Mouse (Mus musculus) liver, embryonic 14.5 days (tissue): ENCODE measurements around the gene Morc1. TPM values are rescaled to one million over a fixed set of nuclear protein-coding genes. Genes with fewer than 3 reads are reported as not detected.

ENCODE experiments used
- ATAC-seq: fragments of 200-750 bp; cut with Nextera tagmentation; 2 replicates; pipeline ENCODE4 v1.8.0; 2017; ENCODE audit warnings: moderate number of reproducible peaks, mild to moderate bottlenecking, moderate library complexity; ENCODE audit not compliant: insufficient read depth
- DNase-seq, 3 experiments: peaks; one replicate each; pipeline ENCODE4 v3.0.0-alpha.2; 2012 to 2013; ENCODE audit warnings: low read depth in 3 of 3, low spot score in 3 of 3
- H3K27ac ChIP-seq: fragments of 300-500 bp; sonication (generic); 2 replicates; pipeline ENCODE4 v1.5.1; 2014; ENCODE audit warnings: moderate library complexity, mild to moderate bottlenecking, control low read depth, inconsistent platforms
- H3K27me3 ChIP-seq: fragments of 300-500 bp; sonication (generic); 2 replicates; pipeline ENCODE4 v1.6.1; 2014; ENCODE audit warnings: mild to moderate bottlenecking, low read length, moderate library complexity; ENCODE audit not compliant: control insufficient read depth, insufficient read depth
- H3K36me3 ChIP-seq: fragments of 300-500 bp; sonication (generic); replicated peaks from 2 replicates; pipeline ENCODE4 v1.6.1; 2014; ENCODE audit warnings: low read depth; ENCODE audit not compliant: control insufficient read depth, insufficient read depth
- H3K4me1 ChIP-seq, 2 experiments: fragments of 200-500 bp in 1 of 2; fragments of 300-500 bp in 1 of 2; sonication (generic) in 1 of 2; replicated peaks; 2 replicates each; pipeline ENCODE4 v1.6.1; 2012 to 2014; ENCODE audit warnings: antibody characterized with exemption in 1 of 2, inconsistent platforms in 1 of 2, low read length in 1 of 2; ENCODE audit not compliant: control insufficient read depth in 2 of 2, insufficient read depth in 2 of 2
- H3K4me2 ChIP-seq: fragments of 300-500 bp; sonication (generic); 2 replicates; pipeline ENCODE4 v1.6.1; 2014; ENCODE audit warnings: low read depth, mild to moderate bottlenecking, control low read depth, moderate library complexity
- H3K4me3 ChIP-seq, 2 experiments: fragments of 200-500 bp in 1 of 2; fragments of 300-500 bp in 1 of 2; sonication (generic) in 1 of 2; 2 replicates each; pipeline ENCODE4 v1.5.1; 2012 to 2014; ENCODE audit warnings: low read depth in 2 of 2, low read length in 2 of 2, mild to moderate bottlenecking in 2 of 2, control low read depth in 1 of 2, inconsistent platforms in 1 of 2, moderate library complexity in 1 of 2; ENCODE audit not compliant: insufficient read depth in 1 of 2
- H3K9ac ChIP-seq: fragments of 300-500 bp; sonication (generic); replicated peaks from 2 replicates; pipeline ENCODE4 v1.6.1; 2014; ENCODE audit warnings: mild to moderate bottlenecking, control low read depth, moderate library complexity
- H3K9me3 ChIP-seq: fragments of 300-500 bp; sonication (generic); 2 replicates; pipeline ENCODE4 v1.6.1; 2016; ENCODE audit warnings: low read length, mixed read lengths; ENCODE audit not compliant: control insufficient read depth
- CTCF ChIP-seq: IDR thresholded peaks from 2 replicates; pipeline ENCODE4 v1.5.1; 2016; ENCODE audit warnings: antibody characterized with exemption, low read depth, control low read depth
- EP300 ChIP-seq: IDR thresholded peaks from 2 replicates; pipeline ENCODE4 v1.6.1; 2016; ENCODE audit warnings: antibody characterized with exemption, low read depth
- WGBS: fragments of 180-500 bp; shearing (Covaris S2); extraction: QIAGEN DNeasy Blood & Tissue Kit; methylation state at CpG from one replicate; pipeline ENCODE4 v1.1.7; 2014; ENCODE audit not compliant: insufficient replicate concordance; 5-methylcytosine and 5-hydroxymethylcytosine counted together
- polyA plus RNA-seq, 2 experiments: library from polyadenylated mRNA; depleted of rRNA in 1 of 2; stranded (reverse) in 1 of 2; unstranded in 1 of 2; fragments of >200 nt; fragmentation: Nextera tagmentation in 1 of 2; extraction: Ambion mirVana in 1 of 2; gene quantifications; 2 replicates each; pipeline versions ENCODE4 v1.2.1 to v1.2.3; 2012 to 2014

Morc1 gene
- polyA plus RNA-seq, 2 experiments = not detected

- Histone ChIP-seq H3K27ac (no peak overlapping the region), H3K4me1 (no peaks in the 10 kb centered on the region), H3K4me2 (no peak overlapping the region), H3K4me3 (no peak overlapping the region), H3K27me3 (no peaks in the 10 kb centered on the region), H3K36me3 (no peaks in the 10 kb centered on the region), H3K9me3 (no peaks in the 10 kb centered on the region), H3K9ac (no peak overlapping the region)
- 60% methylated on average over 2 of the region's 2 CpGs for WGBS
- no peak for TF ChIP-seq CTCF
- TF ChIP-seq EP300 = no peak
- ATAC-seq (no peak), DNase-seq (no peak)
Measured at GRCm38 (mm10) chr16:48676205-48676604, 245.2 kb downstream of the Morc1 start.

- TF ChIP-seq EP300 (no peak), CTCF (no peak)
- H3K27me3 ChIP-seq = no peaks in the 10 kb centered on the region
- H3K4me1 ChIP-seq = no peaks in the 10 kb centered on the region
- ATAC-seq (no peak), DNase-seq (no peak)
- H3K9me3 ChIP-seq = no peaks in the 10 kb centered on the region
- H3K9ac ChIP-seq = no peak overlapping the region
- H3K4me3 ChIP-seq = no peak overlapping the region
- 69% methylated on average over 5 of the region's 5 CpGs for WGBS
- H3K36me3 ChIP-seq = no peaks in the 10 kb centered on the region
- H3K4me2 ChIP-seq = no peak overlapping the region
- H3K27ac ChIP-seq = no peak overlapping the region
Measured at GRCm38 (mm10) chr16:48677381-48677780, 246.3 kb downstream of the Morc1 start.

DNA sequence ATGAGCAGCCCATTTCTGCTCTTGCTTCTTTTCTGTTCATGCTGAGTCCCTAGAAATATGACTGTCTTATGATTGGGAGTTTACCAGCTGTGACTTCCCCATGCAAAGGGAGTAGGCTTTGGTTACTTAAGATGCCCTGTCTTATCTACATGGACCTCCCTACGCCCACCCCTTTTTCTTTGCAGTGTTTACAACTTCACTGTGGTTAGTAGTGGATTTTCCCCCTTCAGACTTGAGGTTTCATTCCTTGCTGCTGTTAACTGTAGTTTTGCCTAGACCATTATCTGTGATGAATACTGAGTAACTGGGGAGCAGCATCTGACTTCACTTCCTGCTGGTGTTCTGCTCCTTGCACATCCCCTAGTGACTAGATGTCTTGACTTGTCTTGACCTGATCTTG is 247.0 kb downstream of the Morc1 start:
- no peak for ATAC-seq
- TF ChIP-seq EP300 = no peak
- no peak for TF ChIP-seq CTCF

More for the DNA sequence above, 247.0 kb downstream of the Morc1 start:
- H3K27ac ChIP-seq = no peak overlapping the region
- no peak overlapping the region for H3K9ac ChIP-seq
- H3K9me3 ChIP-seq = no peaks in the 10 kb centered on the region
- WGBS = 11% methylated on average over 1 of the region's 1 CpGs
- no peak overlapping the region for H3K4me3 ChIP-seq
- no peaks in the 10 kb centered on the region for H3K4me1 ChIP-seq
- DNase-seq = no peak
- H3K36me3 ChIP-seq = no peaks in the 10 kb centered on the region
- H3K27me3 ChIP-seq = no peaks in the 10 kb centered on the region
- H3K4me2 ChIP-seq = no peak overlapping the region

Other genes with a start within 250 kb of the Morc1 start
- 0.02 TPM in 1 of 2 replicates, not detected in the other for gene Dppa4, start 147.5 kb upstream of the Morc1 start, polyA plus RNA-seq (2012; rRNA removed)
- not detected in 2 replicates for gene Dppa4, start 147.5 kb upstream of the Morc1 start, polyA plus RNA-seq (2014; fragmentation: Nextera tagmentation; extraction: Ambion mirVana)
- gene Dppa2, start 127.3 kb upstream of the Morc1 start, polyA plus RNA-seq (2012; rRNA removed) = not detected in 2 replicates
- gene Dppa2, start 127.3 kb upstream of the Morc1 start, polyA plus RNA-seq (2014; fragmentation: Nextera tagmentation; extraction: Ambion mirVana) = not detected in 2 replicates
- not detected in 2 replicates for gene Gm5485, start 18.8 kb upstream of the Morc1 start, polyA plus RNA-seq (2012; rRNA removed)
- gene Gm5485, start 18.8 kb upstream of the Morc1 start, polyA plus RNA-seq (2014; fragmentation: Nextera tagmentation; extraction: Ambion mirVana) = not detected in 2 replicates